Mouse (Mus musculus) cerebellum, postnatal 36 days (tissue): ENCODE data around the gene Gm6509.
"Not testable (repeated sequence)": the region's sequence is repeated elsewhere in the genome, so short reads cannot be mapped to it uniquely, and the experiment has no call there.

Experiments used
- DNase-seq, 2 experiments: peaks; one replicate each; pipeline ENCODE4 v3.0.0; 2021 to 2022; ENCODE audit warnings: mixed read lengths in 2 of 2

Gene Gm6509

DNA sequence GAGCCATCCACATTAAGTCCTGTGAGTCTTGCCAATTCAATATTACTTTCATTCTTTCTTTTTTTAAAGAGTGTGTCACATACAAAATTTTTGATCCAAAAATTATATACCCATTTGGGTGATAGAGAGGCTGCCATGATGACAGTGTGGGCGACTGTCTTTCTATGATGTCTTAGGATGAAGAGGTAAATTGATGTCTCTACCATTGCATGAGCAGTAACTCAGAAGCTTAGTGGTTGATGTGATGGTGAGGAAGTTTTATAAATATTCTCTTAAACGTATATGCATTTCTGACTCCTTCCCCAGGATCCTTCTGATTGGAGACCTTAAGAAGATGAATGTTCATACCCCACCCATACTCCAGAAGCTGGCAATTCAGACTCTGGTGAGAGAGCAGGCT, at the start of gene Gm6509:
Gene Gm6509 (plus strand): TSS at position 301 of the 400 bp plus-strand sequence.
- not testable (repeated sequence) for DNase-seq

GRCm38 (mm10) chr5:94616242-94616641, 7.5 kb upstream of the Gm6509 start, which contains the start of gene Gm3147:
Gene Gm3147 (minus strand): TSS chr5:94616342.
- not testable (repeated sequence) for DNase-seq

GRCm38 (mm10) chr5:94648082-94648481, 24.3 kb downstream of the Gm6509 start, which contains the start of gene Gm6205:
Gene Gm6205 (plus strand): TSS chr5:94648382.
- not testable (repeated sequence) for DNase-seq
